Mouse (Mus musculus) layer of hippocampus, adult 9-10 months (tissue): ENCODE results near the gene Eya2.

Experiments
- DNase-seq: peaks from one replicate; pipeline ENCODE4 v3.0.0; 2022; ENCODE audit warnings: low spot score

The Eya2 gene

DNA sequence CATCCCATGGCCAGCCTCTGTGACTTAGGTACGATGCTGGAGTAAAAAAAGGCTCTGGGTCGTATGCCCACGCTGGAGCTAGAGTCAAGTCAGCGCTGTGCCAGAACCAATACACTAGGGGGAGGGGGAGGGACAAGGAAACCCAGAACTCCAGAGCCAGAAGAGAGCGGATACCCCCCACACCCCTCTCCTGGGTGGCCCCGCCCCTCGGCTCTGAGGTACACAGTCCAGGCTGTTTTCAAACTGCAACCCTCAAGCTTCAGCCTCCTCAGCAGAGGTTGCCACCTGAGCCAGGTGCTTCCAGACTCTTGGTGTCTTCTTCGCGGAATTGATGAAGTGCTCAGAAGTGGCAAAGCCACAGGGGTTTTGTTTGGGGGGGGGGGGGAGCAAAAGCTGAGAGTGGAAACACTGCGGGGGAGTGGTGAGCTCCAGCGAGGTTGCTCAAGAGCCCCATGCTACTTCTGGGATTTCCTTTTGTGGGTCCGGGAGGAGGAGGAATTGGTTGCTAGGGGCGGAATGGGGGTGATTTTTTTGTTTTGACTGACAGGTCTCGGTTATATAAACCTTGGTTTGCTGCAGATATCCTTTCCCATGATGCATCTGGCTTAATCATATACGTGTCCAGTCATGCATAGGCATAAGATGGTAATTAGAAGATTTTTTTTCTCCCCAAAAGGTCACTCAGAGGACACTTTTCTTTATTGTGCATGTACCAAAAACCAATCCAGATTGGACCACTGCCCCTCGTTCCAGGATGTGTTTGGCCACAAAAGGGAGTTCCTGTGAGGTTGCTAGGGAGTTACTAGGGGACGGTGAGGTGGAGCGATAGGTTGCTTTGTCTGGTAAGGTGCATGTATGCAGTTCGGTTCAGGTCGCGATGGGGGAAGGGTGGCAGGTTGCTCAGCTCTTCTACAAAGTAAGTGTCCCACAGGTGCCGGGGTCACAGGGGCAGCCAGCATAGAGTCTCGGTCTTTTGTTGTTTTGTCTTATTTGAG lies 122.6 kb downstream of the Eya2 start:
- DNase-seq = no peak

DNA sequence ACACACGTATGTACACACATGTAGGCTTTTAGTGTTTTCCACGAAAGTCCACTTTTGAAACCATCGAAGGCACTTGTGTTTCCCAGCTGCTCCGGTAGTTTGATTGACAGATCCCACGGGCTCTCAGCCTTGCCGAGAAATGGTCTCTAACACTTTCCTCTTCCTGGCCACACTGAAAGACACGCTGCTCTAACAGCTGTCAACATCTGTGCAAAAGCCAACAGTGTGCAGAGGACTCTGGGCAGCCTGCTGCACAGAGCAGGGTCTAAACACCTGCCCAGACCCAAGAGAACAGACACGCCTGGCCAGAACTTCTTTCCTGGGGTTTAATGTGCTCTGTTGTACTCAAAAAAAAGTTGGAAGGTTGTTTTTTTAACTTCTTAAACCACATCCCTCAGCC lies 124.5 kb downstream of the Eya2 start:
- DNase-seq = no peak

DNA sequence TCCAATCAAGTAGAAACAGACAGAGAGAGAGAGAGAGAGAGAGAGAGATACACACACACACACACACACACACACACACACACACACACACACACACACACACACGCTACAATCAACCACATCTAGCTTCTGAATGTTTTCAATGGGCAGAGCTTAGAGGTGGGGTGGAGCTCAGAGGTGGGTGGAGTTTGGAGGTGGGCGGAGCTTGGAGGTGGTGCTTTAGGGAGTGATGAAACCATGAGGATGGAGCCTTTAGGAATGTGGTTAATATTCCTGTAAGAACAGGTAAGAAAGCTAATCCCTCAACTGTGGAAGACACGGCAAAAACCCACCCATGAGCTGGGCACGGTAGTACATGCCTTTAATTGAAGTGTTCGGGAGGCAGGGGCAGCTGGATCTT lies 127.1 kb downstream of the Eya2 start:
- no peak for DNase-seq

DNA sequence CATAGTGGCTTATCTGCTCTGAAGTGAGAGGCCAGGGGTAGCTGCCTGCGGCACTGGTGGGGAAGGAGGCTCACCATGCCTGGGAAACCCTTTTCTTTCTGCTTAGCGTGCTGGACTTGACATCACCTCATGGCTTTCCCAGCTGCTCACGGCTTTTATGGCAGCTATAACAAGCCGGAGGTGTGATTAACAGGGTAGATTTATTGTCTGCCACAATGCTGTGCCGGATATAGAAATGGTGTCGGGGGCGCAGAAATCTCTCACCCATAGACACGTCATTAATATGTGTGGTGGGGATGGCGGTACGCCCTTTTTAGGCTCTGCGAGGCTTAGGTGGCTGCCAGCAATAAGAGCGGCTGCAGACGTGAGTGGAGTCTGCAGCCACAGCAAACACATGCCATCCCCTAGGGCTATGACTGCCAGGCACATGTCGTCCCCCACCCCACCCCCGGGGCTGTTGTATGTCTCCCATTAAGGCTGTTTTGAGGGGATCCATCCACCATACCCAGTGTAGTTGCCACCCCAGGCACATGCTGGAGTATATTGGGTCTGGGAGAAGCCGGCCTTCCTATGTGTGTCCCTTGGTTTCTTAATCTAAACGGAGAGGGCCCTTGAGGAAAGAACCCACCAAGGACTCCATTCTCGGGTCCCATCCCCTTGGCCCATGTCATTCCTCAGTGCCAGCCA lies 137.9 kb downstream of the Eya2 start:
- no peak for DNase-seq

DNA sequence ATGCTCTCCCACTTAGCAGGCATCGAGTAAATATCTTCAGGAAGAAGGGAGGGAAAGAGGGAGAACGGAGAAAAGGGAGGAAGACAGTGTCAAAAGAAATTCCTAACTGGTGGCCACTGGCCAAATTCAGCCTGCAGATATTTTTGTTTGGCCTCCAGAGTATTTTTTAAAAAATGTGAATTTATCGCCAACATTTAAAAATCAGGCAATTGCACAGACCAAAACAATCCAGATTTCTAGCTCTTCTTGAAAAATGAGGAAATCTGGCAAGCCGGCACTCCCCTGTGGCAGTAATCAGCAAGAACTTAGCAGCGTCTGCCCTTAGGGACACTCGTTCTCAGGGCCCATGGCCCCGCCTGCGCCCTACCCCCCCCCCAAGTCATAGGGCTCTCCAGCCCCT lies 138.9 kb downstream of the Eya2 start:
- no peak for DNase-seq

DNA sequence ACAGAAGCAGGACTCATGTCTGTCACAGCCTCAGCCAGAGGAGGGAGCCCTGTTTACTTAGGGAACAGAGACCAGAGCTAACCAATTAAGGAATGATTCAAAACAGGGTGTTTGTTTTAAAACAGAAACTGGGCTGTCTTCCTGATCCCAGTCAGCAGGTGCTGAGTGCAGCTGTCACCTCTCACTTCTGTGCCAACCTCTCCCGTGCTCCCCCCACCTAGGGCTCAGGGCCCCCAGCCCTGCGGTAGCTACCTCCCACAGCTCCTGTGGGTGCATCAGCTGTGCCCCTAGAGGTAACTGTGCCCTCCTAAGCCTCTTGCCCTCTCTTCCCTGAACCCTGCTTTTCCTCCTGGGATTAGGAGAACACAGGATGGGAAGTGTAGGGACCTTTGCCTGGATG lies 141.5 kb downstream of the Eya2 start:
- no peak for DNase-seq

DNA sequence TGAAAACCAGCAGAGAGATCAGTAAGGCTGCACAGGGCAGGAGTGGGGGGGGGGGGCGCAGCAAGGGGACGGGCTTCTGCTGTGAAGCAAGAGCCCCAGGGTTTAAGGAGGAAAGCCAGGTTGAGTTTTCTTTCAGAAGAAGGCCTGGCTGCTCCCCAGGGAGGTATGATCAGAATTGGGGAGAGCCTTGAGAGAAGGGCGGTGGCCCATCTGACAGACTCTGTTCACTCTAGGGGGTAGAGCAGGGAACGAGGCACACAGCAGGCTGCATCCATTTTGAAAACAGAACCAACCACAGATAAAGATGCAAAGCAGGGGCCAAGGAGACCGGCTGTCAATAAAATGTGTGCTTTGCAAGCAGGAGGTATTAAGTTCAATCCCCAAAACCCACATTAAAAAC lies 145.5 kb downstream of the Eya2 start:
- DNase-seq = no peak

DNA sequence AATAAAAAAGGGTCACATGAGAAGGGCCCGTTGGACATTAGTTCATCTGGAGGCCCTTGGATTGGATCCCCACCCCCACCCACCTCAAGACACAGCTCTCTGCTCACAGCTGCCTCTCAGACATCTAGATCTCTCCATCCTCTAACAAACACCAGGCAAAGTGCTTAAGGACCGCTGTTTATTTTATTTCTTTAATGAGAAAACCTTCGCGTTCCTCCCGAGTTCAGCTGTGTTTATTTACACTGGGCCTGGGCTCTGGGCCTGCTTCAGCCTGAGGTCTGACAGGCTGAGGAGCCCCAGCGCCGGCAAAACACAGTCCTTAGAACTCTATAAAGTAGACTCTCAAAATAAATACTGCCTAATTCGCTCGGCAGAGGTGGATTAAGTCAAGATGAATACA lies 146.2 kb downstream of the Eya2 start:
- no peak for DNase-seq

DNA sequence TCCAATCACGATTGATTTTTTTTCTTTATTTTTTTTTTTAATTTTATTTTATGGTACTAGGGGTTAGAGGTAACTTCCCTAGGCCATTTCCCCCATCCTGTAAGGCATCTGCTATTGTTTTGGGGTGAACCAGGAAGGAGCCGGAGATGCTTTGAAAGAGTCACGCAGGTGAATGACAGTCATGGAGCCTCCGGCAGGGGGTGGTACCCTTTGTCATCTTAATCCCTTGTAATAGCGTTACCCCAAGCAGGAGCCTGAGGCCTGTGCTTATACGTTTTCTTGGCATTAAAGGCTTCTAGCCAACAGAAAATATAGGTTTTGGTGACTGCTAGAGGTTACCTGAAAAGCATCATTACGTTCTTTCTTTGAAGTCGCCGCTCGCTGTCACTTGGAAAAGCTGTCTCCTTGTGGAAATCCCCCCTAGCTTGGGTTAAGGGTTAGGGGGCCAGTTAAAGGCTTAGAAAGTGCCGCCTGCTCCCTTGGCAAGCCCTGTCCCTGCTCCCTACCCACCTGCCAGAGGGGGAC lies 146.8 kb downstream of the Eya2 start:
- DNase-seq = no peak

DNA sequence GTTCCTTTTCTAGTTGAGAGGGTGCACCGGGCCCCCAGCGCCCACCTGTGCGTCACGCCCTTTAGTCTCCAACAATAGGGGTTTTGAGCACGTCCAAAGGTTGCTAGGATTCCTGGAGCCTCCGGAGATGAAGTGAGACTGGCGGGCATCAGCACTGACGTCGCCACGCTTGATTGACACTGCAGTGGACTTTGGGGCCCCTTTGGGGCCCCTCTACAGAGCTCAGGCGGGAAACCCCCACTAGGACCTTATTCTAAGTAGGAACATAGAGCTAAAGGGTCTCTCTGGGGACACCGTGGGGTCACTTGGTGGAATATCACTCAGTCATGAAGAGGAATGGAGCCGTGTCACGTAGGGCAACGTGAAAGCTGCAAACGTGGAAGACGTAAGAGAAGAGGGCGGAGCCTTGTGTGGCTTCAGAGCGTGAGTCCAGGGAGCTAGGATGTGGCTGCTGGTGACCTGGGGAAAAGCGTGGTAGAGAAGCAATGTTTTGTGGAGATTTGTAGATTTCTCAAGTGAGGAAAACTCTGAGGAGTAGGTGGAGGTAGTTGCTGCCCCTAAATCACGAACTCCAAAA lies 147.5 kb downstream of the Eya2 start:
- no peak for DNase-seq

DNA sequence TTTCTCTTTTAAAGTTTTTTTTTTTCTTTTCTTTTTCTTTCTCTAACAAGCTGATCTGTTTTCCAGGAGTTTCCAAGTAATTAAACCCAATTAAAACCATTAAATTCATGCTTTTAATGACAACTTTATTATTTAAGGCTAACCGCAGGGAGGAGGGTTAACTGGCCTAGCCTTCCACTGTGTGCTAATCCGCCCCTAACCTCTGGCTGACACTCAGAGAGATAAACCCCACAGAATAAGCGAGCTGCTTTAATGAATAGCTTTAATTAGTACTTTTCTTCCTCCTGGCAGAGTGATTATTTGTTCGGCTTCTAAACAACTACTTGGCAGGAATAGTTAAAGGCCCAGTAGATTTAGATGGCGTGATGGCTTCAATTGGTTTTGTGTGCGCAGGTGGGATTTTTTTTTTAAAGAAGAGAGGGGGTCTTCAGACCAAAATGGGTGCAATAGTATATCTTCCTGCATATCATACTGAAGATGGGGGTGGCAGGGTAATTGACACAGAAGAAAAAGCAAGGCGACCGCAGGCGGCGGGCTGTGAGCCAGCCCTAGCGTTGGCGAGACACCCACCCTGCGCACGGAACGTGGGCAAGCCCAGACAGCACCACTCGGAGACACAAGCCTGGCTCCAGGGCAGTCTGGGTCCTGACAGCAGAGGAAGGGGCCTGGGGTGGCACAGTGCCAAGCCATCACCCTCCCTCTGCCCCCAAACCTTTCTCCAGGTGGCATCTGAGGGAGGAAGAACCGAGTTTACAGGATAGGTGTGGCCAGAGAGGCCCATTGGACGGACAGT lies 150.7 kb downstream of the Eya2 start:
- DNase-seq = no peak

DNA sequence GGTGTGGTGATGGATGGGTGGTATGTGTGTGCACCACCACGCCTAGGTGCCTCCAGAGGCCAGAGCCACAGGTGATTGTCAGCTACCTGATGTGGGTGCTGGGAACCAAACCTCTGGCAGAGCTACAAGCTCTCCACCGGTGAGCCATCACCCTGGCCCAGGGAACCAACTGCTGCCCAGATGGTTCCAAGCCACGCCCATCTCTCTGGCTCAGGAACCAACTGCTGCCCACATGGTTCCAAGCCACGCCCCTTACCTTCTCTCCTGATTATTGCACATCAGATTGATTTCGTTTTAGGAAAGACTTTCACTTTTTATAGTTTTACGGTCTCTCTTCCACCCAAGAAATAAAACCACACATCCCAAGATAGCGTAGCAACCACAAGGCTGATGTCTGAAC lies 153.1 kb downstream of the Eya2 start:
- DNase-seq = no peak

DNA sequence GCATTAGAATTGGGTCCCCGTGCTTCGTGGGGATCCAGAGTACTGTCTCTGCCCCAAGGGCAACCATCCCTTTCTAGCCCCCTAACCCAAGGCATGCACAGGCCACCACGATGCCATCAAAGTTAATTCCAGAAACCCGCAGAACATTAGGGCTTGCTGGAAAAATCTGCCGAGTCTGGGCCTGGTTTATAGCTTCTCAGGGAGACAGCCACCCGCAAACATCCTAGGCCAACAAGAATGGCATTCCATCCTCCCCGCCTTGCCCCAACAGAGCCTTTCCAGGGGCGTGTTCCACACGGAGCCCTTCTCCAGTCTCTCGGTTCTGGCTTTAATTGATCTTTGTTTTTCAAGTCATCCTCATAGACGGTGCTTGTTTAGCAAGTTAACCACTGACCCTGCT lies 153.6 kb downstream of the Eya2 start:
- no peak for DNase-seq

DNA sequence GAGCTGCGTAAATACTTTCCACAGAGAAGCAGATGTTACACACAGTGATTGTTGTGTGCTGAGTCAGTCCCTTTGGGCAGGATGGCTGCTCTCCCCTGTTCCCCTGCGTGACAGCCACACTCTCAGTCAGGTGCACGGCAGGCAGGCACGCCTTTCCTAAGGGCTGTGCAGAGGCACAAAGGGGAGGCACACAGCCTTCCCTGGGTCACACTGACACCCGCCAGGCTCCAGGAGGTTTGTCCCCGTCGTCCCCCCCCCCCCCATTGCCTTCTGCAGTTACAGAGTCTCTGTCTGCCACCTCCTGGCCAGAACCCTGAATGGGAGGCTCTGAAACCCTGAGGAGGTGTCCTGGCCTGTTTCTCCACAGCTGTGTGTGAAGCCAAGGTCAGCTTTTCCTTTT lies 156.2 kb downstream of the Eya2 start:
- no peak for DNase-seq

DNA sequence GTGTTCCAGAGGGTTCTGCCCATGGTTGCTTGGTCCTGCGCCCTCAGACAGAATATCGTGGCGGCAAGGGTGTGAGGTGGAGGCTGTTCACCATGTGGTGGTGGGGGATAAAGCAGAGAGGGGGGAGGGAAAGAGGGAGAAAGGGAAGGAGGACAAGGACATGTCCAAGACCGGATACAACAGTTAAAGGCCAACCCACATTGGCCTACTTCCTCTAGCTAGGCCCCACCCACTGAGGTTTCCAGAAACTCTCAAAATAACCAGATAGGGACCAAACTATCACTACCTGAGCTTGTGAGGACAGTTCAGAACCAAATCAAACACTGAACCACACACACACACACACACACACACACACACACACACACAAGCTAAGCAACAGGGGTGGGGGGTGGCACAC lies 157.9 kb downstream of the Eya2 start:
- DNase-seq = no peak

DNA sequence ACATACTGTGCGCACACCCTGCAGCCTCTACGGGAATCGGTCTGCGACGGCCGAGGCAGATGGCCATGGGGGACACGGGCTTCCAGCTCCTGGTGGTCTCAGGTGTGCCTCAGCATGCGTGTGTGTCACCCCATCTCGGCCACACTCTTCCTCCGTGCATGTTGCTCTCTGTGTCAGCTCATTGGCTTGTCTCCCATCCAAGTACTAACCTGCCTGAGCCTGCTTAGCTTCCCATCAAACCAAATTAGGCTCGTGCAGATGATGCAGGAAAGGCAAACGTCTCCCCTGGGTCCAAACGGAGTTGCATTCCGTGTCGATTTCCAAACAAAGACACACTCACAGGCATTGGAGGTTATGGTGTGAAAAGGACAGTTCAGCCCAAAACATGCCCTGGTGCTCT lies 163.0 kb downstream of the Eya2 start:
- no peak for DNase-seq

DNA sequence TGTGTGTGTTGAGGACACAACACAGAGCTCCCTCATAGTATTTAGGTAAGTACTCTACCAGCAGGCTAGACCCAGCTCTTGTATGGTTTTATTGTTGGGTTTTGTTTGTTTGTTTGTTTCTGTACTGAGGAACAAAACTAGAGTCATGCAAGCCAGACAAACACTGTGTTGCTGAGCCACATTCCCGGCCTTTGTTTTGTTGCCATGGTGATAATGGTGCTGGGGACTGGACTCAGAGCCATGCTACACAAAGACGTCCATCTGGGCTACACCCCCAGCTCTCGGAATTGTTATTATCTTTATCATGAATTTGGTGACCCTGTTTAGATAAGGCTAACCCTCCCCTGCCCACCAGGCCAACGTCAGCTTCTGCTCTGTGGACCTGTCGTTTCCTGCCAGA lies 163.7 kb downstream of the Eya2 start:
- no peak for DNase-seq

DNA sequence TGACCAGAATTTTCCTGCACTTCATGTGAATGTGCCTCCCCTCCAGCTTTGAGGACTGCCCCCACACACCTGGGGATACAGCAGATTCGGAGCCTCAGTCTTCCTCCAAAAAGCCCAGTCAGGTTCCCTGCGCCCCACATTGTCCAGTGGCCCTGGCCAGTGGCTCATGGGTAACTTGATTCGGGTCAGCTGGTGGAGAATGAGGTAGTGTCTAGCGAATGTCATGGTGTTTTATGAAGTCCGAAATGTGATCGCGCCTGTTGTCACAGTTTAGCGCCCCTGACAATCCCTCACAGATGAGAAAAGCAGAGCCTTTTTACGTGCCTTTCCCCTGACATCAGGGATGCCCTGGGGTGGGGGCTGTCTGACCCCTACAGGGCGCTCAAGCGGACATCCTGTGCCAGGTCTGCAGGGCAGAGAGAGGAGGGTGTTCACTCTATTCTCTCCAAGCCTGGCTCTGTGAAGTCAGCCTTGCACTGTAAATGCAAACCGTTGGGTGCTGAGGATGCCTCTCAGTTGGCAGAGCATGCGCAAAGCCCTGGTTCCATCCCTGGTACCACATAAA lies 164.7 kb downstream of the Eya2 start:
- DNase-seq = no peak

DNA sequence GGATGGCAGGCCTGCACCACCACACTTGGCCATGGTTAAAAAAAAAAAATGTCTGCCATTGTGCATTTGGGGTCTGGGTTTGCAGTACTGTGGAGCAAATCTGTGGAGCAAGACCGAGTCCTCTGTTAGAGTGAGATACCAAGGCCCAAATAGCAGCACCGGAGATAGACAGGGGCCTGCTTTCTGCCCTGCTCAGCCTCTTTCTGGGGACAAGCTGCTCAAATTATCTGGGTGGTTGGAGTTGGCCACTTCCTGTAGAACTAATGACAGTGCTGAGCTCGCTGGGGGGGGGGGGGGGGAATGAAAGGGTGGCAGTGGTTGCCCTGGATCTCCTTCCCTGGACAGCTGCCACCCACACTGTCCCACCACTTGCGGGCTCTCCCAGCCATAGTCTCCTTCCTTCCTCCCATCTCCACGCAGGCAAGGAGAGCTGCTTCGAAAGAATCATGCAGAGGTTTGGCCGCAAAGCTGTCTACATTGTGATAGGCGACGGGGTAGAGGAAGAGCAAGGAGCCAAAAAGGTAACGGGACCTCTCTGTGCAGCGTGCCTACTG lies 174.1 kb downstream of the Eya2 start:
- no peak for DNase-seq

DNA sequence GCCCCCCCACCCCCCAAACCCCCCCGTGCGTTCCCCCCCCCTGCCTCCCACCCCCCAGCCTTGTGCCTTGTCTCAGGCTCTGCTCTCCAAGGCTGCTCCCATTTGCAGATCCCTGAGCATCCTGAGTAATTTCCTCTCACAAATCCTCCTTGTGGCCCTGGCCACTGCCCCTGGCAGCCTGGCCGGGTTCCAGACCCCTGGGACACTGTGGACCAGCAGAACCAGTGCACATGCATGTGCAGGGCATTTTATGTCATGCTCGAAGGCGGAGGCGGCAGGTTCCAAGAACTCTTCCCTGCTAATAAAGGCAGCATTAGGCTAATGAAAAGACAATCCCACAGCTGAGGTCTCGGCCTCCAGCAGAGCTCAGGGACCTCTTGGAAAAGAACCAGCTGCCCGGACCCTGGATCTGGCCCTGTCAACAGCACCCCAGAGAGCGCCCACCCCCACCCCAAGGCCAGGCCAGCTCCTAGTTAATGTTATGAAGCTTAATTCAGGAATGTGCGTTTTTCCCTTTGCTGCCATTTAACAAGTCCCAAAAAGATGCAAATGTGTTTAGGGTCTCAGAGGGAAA lies 174.6 kb downstream of the Eya2 start:
- DNase-seq = no peak

DNA sequence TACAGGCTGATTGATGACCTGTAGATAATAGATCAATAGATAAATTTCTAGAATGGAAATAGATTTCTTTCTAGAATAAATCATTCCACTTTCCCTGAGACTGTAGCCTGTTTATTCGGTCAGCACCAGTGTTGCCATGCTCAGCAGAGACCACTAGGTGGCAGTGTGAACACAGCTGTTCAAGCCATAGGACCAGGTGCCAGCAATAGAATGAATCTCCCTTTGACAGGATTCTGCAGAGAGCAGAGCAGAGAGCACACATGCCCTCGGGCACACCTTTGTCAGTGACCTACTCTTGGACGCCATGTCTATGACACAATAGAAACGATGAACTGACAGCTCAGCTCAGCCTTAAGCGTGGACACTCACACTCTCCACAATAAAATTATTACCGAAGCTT lies 184.1 kb downstream of the Eya2 start:
- peak; percentile 86 for DNase-seq
